Mouse (Mus musculus): ENCODE results near the gene Tnp2. TPM values are rescaled to one million over a fixed set of nuclear protein-coding genes. Genes with fewer than 3 reads are reported as not detected.
"Not testable (repeated sequence)": the region's sequence is repeated elsewhere in the genome, so short reads cannot be mapped to it uniquely, and the experiment has no call there.

Gene Tnp2
- polyA plus RNA-seq, 1 experiment from 2014 or later: not detected

GRCm38 (mm10) chr16:10810376-10810775 lies 21.9 kb upstream of the Tnp2 start:
- no peaks in the 10 kb centered on the region for H3K9me3 ChIP-seq (ENCODE audit: control insufficient read depth, low read length)
- no peaks in the 10 kb centered on the region for H3K4me1 ChIP-seq (ENCODE audit: control insufficient read depth, insufficient read depth, low read length)
- H3K9ac ChIP-seq (ENCODE audit: low read depth, low read length): no peak overlapping the region
- H3K27me3 ChIP-seq (replicated peaks; ENCODE audit: control insufficient read depth, insufficient read depth, low read length): no peaks in the 10 kb centered on the region
- H3K4me2 ChIP-seq (ENCODE audit: low read depth, low read length): no peak overlapping the region
- H3K27ac ChIP-seq (replicated peaks; ENCODE audit: low read depth, low read length): no peak overlapping the region
- ATAC-seq (ENCODE audit: low read depth): no peak
- WGBS: 91% methylated on average over 1 of the region's 1 CpGs
- no peak for DNase-seq (ENCODE audit: low spot score)
- no peaks in the 10 kb centered on the region for H3K36me3 ChIP-seq (ENCODE audit: control insufficient read depth, insufficient read depth, low read length)
- no peak overlapping the region for H3K4me3 ChIP-seq (ENCODE audit: low read depth, low read length)

- 74% methylated on average over 10 of the region's 10 CpGs for WGBS
- H3K4me1 ChIP-seq (ENCODE audit: control insufficient read depth, insufficient read depth, low read length): no peaks in the 10 kb centered on the region
- no peaks in the 10 kb centered on the region for H3K27me3 ChIP-seq (replicated peaks; ENCODE audit: control insufficient read depth, insufficient read depth, low read length)
- no peaks in the 10 kb centered on the region for H3K9me3 ChIP-seq (ENCODE audit: control insufficient read depth, low read length)
- no peak for DNase-seq (ENCODE audit: low spot score)
- no peak for ATAC-seq (ENCODE audit: low read depth)
- H3K27ac ChIP-seq (replicated peaks; ENCODE audit: low read depth, low read length): no peak within 1 kb of the TSS
- no peak within 1 kb of the TSS for H3K4me2 ChIP-seq (ENCODE audit: low read depth, low read length)
- H3K9ac ChIP-seq (ENCODE audit: low read depth, low read length): no peak within 1 kb of the TSS
- H3K36me3 ChIP-seq (ENCODE audit: control insufficient read depth, insufficient read depth, low read length): no peaks in the 10 kb centered on the region
- no peak within 1 kb of the TSS for H3K4me3 ChIP-seq (ENCODE audit: low read depth, low read length)
Measured at GRCm38 (mm10) chr16:10805789-10806527, 17.5 kb upstream of the Tnp2 start, which contains the start of gene Prm1. TSS of gene Prm1 (minus strand) at chr16:10805839.

- H3K27ac ChIP-seq (replicated peaks; ENCODE audit: low read depth, low read length); H3K9ac ChIP-seq (ENCODE audit: low read depth, low read length); H3K4me3 ChIP-seq (ENCODE audit: low read depth, low read length); DNase-seq (ENCODE audit: low spot score); H3K36me3 ChIP-seq (ENCODE audit: control insufficient read depth, insufficient read depth, low read length); H3K4me2 ChIP-seq (ENCODE audit: low read depth, low read length); H3K27me3 ChIP-seq (replicated peaks; ENCODE audit: control insufficient read depth, insufficient read depth, low read length); H3K9me3 ChIP-seq (ENCODE audit: control insufficient read depth, low read length); H3K4me1 ChIP-seq (ENCODE audit: control insufficient read depth, insufficient read depth, low read length): not testable (repeated sequence)
- WGBS: 72% methylated on average over 3 of the region's 3 CpGs
- 0 out of 2 replicates have a peak, but pooled peaks have one; percentile 53 for ATAC-seq (ENCODE audit: low read depth)
Measured at GRCm38 (mm10) chr16:10802420-10802819, 14.0 kb upstream of the Tnp2 start.

- no peak within 1 kb of the TSS for H3K4me3 ChIP-seq (ENCODE audit: low read depth, low read length)
- 78% methylated on average over 6 of the region's 6 CpGs for WGBS
- peaks cover 16% of the 10 kb centered on the region for H3K27me3 ChIP-seq (replicated peaks; ENCODE audit: control insufficient read depth, insufficient read depth, low read length)
- no peak within 1 kb of the TSS for H3K4me2 ChIP-seq (ENCODE audit: low read depth, low read length)
- no peaks in the 10 kb centered on the region for H3K4me1 ChIP-seq (ENCODE audit: control insufficient read depth, insufficient read depth, low read length)
- H3K9ac ChIP-seq (ENCODE audit: low read depth, low read length): no peak within 1 kb of the TSS
- ATAC-seq (ENCODE audit: low read depth): no peak
- no peak for DNase-seq (ENCODE audit: low spot score)
- no peaks in the 10 kb centered on the region for H3K36me3 ChIP-seq (ENCODE audit: control insufficient read depth, insufficient read depth, low read length)
- H3K27ac ChIP-seq (replicated peaks; ENCODE audit: low read depth, low read length): no peak within 1 kb of the TSS
- H3K9me3 ChIP-seq (ENCODE audit: control insufficient read depth, low read length): no peaks in the 10 kb centered on the region
Measured at GRCm38 (mm10) chr16:10796034-10796433, 7.6 kb upstream of the Tnp2 start, which contains the start of gene Prm2. TSS of gene Prm2 (minus strand) at chr16:10796134.

- H3K4me2 ChIP-seq (ENCODE audit: low read depth, low read length): no peak within 1 kb of the TSS
- no peak for DNase-seq (ENCODE audit: low spot score)
- ATAC-seq (ENCODE audit: low read depth): no peak
- no peak within 1 kb of the TSS for H3K27ac ChIP-seq (replicated peaks; ENCODE audit: low read depth, low read length)
- H3K36me3 ChIP-seq (ENCODE audit: control insufficient read depth, insufficient read depth, low read length): no peaks in the 10 kb centered on the region
- 75% methylated on average over 9 of the region's 9 CpGs for WGBS
- no peaks in the 10 kb centered on the region for H3K9me3 ChIP-seq (ENCODE audit: control insufficient read depth, low read length)
- no peak within 1 kb of the TSS for H3K9ac ChIP-seq (ENCODE audit: low read depth, low read length)
- H3K4me1 ChIP-seq (ENCODE audit: control insufficient read depth, insufficient read depth, low read length): peaks cover 3% of the 10 kb centered on the region; the same call in 1 of the 2 replicates
- no peak within 1 kb of the TSS for H3K4me3 ChIP-seq (ENCODE audit: low read depth, low read length)
- peaks cover 5% of the 10 kb centered on the region for H3K27me3 ChIP-seq (replicated peaks; ENCODE audit: control insufficient read depth, insufficient read depth, low read length)
Measured at GRCm38 (mm10) chr16:10790702-10791101, 2.2 kb upstream of the Tnp2 start, which contains the start of gene Prm3. TSS of gene Prm3 (minus strand) at chr16:10790914.

GRCm38 (mm10) chr16:10788866-10789265 lies 406 bp upstream of the Tnp2 start:
- Histone ChIP-seq H3K9ac (ENCODE audit: low read depth, low read length) (no peak overlapping the region), H3K4me3 (ENCODE audit: low read depth, low read length) (no peak overlapping the region), H3K9me3 (ENCODE audit: control insufficient read depth, low read length) (no peaks in the 10 kb centered on the region), H3K27me3 (replicated peaks; ENCODE audit: control insufficient read depth, insufficient read depth, low read length) (no peaks in the 10 kb centered on the region), H3K4me1 (ENCODE audit: control insufficient read depth, insufficient read depth, low read length) (peaks cover 4% of the 10 kb centered on the region), H3K36me3 (ENCODE audit: control insufficient read depth, insufficient read depth, low read length) (no peaks in the 10 kb centered on the region), H3K27ac (replicated peaks; ENCODE audit: low read depth, low read length) (no peak overlapping the region), H3K4me2 (ENCODE audit: low read depth, low read length) (no peak overlapping the region)
- WGBS: 65% methylated on average over 4 of the region's 4 CpGs
- ATAC-seq (ENCODE audit: low read depth): no peak
- peak; percentile 10 for DNase-seq (ENCODE audit: low spot score)

- H3K9me3 ChIP-seq (ENCODE audit: control insufficient read depth, low read length): no peaks in the 10 kb centered on the region
- ATAC-seq (ENCODE audit: low read depth) (no peak), DNase-seq (ENCODE audit: low spot score) (no peak)
- H3K27me3 ChIP-seq (replicated peaks; ENCODE audit: control insufficient read depth, insufficient read depth, low read length): no peaks in the 10 kb centered on the region
- H3K9ac ChIP-seq (ENCODE audit: low read depth, low read length): no peak overlapping the region
- no peaks in the 10 kb centered on the region for H3K36me3 ChIP-seq (ENCODE audit: control insufficient read depth, insufficient read depth, low read length)
- peak overlapping the region; percentile 7; the same call in 1 of the 2 replicates for H3K4me2 ChIP-seq (ENCODE audit: low read depth, low read length)
- H3K4me1 ChIP-seq (ENCODE audit: control insufficient read depth, insufficient read depth, low read length): peaks cover 16% of the 10 kb centered on the region
- no peak overlapping the region for H3K4me3 ChIP-seq (ENCODE audit: low read depth, low read length)
- H3K27ac ChIP-seq (replicated peaks; ENCODE audit: low read depth, low read length): no peak overlapping the region
- WGBS: 83% methylated on average over 7 of the region's 7 CpGs
Measured at GRCm38 (mm10) chr16:10787548-10788058, 857 bp downstream of the Tnp2 start.

- WGBS: 68% methylated on average over 4 of the region's 4 CpGs
- Histone ChIP-seq H3K36me3 (ENCODE audit: control insufficient read depth, insufficient read depth, low read length) (no peaks in the 10 kb centered on the region), H3K4me3 (ENCODE audit: low read depth, low read length) (no peak overlapping the region), H3K4me2 (ENCODE audit: low read depth, low read length) (peak overlapping the region; percentile 91), H3K27me3 (replicated peaks; ENCODE audit: control insufficient read depth, insufficient read depth, low read length) (no peaks in the 10 kb centered on the region), H3K27ac (replicated peaks; ENCODE audit: low read depth, low read length) (peak overlapping the region; percentile 98), H3K4me1 (ENCODE audit: control insufficient read depth, insufficient read depth, low read length) (peaks cover 22% of the 10 kb centered on the region), H3K9me3 (ENCODE audit: control insufficient read depth, low read length) (no peaks in the 10 kb centered on the region), H3K9ac (ENCODE audit: low read depth, low read length) (0 out of 2 replicates have a peak overlapping the region, but pooled peaks have one; percentile 83)
- ATAC-seq (ENCODE audit: low read depth) (no peak), DNase-seq (ENCODE audit: low spot score) (peak; percentile 31)
Measured at GRCm38 (mm10) chr16:10786782-10787547, 1.5 kb downstream of the Tnp2 start.

All from embryonic facial prominence, embryonic 14.5 days (tissue).